Mouse (Mus musculus) embryo, embryonic 10.5 days (tissue): ENCODE data around the gene Vmn1r12.
"Not testable (repeated sequence)": the region's sequence is repeated elsewhere in the genome, so short reads cannot be mapped to it uniquely, and the experiment has no call there.

Experiments used
- DNase-seq: peaks from one replicate; pipeline ENCODE4 v3.0.0-alpha.2; 2015; ENCODE audit warnings: low spot score

Vmn1r12 gene

GRCm38 (mm10) chr6:57156619-57157018 is at the start of gene Vmn1r12:
Vmn1r12 (plus strand) TSS chr6:57156919.
- no peak for DNase-seq

GRCm38 (mm10) chr6:57109154-57109553 is 47.6 kb upstream of the Vmn1r12 start, which contains the start of gene Vmn1r10:
Vmn1r10 (plus strand) TSS chr6:57109454.
- DNase-seq = no peak

GRCm38 (mm10) chr6:57133155-57133554 is 23.6 kb upstream of the Vmn1r12 start, which contains the start of gene Vmn1r11:
Vmn1r11 (plus strand) TSS chr6:57133455.
- no peak for DNase-seq

GRCm38 (mm10) chr6:57190016-57190415 is 33.3 kb downstream of the Vmn1r12 start:
- not testable (repeated sequence) for DNase-seq

GRCm38 (mm10) chr6:57202990-57203389 is 46.3 kb downstream of the Vmn1r12 start, which contains the start of gene Vmn1r13:
Vmn1r13 (plus strand) TSS chr6:57203290.
- DNase-seq = not testable (repeated sequence)
